Mouse (Mus musculus) CH12.LX (cell line): ENCODE measurements at regions not wholly inside any gene's neighbourhood (a gene's known extent, or its start where the extent isn't known, plus 50 kb on each side); places are given as distances from the start of the nearest gene placed in this dataset.

Source experiments
- DNase-seq: peaks from one replicate; pipeline ENCODE4 v3.0.0-alpha.2; 2013; ENCODE audit errors: extremely low read depth
- H3K27ac ChIP-seq: 2 replicates; pipeline ENCODE4 v1.5.1; 2012; ENCODE audit warnings: low read depth, mild to moderate bottlenecking, control low read depth, moderate library complexity; ENCODE audit not compliant: insufficient read depth
- H3K27me3 ChIP-seq: replicated peaks from 2 replicates; pipeline ENCODE3; 2012; ENCODE audit warnings: inconsistent platforms
- H3K36me3 ChIP-seq, 2 experiments: replicated peaks in 1 of 2; 2 replicates each; pipeline versions ENCODE3 to v1.6.1; 2012; ENCODE audit warnings: inconsistent platforms in 1 of 2, low read length in 1 of 2, mild to moderate bottlenecking in 1 of 2, mixed read lengths in 1 of 2, moderate library complexity in 1 of 2; ENCODE audit not compliant: control insufficient read depth in 1 of 2, insufficient read depth in 1 of 2
- H3K4me1 ChIP-seq, 2 experiments: 2 replicates each; pipeline ENCODE4 v1.6.1; 2012; ENCODE audit warnings: inconsistent platforms in 1 of 2, moderate library complexity in 1 of 2; ENCODE audit not compliant: insufficient read depth in 2 of 2, control insufficient read depth in 1 of 2
- H3K4me2 ChIP-seq: 2 replicates; pipeline ENCODE4 v1.6.1; 2012; ENCODE audit warnings: low read depth, mild to moderate bottlenecking, control low read depth; ENCODE audit not compliant: poor library complexity, insufficient read depth, severe bottlenecking
- H3K4me3 ChIP-seq, 3 experiments: fragments of 150-350 bp in 1 of 3; sonication (generic) in 1 of 3; replicated peaks in 1 of 3; 2 replicates each; pipeline versions ENCODE3 to v1.5.1; 2011 to 2012; ENCODE audit warnings: low read depth in 2 of 3, low read length in 2 of 3, mild to moderate bottlenecking in 2 of 3, moderate library complexity in 2 of 3, control low read depth in 1 of 3, improper control_type of control experiment in 1 of 3, inconsistent platforms in 1 of 3, mixed read lengths in 1 of 3; ENCODE audit not compliant: poor library complexity in 1 of 3
- H3K79me2 ChIP-seq: replicated peaks from 2 replicates; pipeline ENCODE4 v1.6.1; 2012; ENCODE audit warnings: mild to moderate bottlenecking, moderate library complexity; ENCODE audit not compliant: control insufficient read depth, poor library complexity, insufficient read depth, severe bottlenecking; ENCODE audit errors: extremely low read depth
- H3K9ac ChIP-seq: 2 replicates; pipeline ENCODE4 v1.6.1; 2012; ENCODE audit warnings: low read depth, mild to moderate bottlenecking, control low read depth, moderate library complexity; ENCODE audit not compliant: insufficient read depth
- H3K9me3 ChIP-seq: replicated peaks from 2 replicates; pipeline ENCODE3; 2012; ENCODE audit warnings: low read length, inconsistent platforms, mixed read lengths
- BHLHE40 ChIP-seq: IDR thresholded peaks from 2 replicates; pipeline ENCODE4 v1.6.1; 2011; ENCODE audit warnings: mild to moderate bottlenecking, low read depth, low read length, improper control_type of control experiment
- CHD1 ChIP-seq: IDR thresholded peaks from 2 replicates; pipeline ENCODE4 v1.6.1; 2012; ENCODE audit warnings: low read depth, low read length, improper control_type of control experiment, inconsistent platforms
- CHD2 ChIP-seq: IDR thresholded peaks from 2 replicates; pipeline ENCODE4 v1.6.1; 2011; ENCODE audit warnings: low read length, improper control_type of control experiment
- CTCF ChIP-seq, 2 experiments: IDR thresholded peaks in 1 of 2; conservative IDR thresholded peaks in 1 of 2; 2 replicates each; pipeline ENCODE4 v1.5.1; 2011 to 2012; ENCODE audit warnings: low read depth in 2 of 2, low read length in 2 of 2, improper control_type of control experiment in 1 of 2, inconsistent platforms in 1 of 2, mild to moderate bottlenecking in 1 of 2, moderate library complexity in 1 of 2
- E2F4 ChIP-seq: IDR thresholded peaks from 2 replicates; pipeline ENCODE4 v1.6.1; 2011; ENCODE audit warnings: low read depth, low read length, improper control_type of control experiment; ENCODE audit not compliant: insufficient replicate concordance
- ELF1 ChIP-seq: IDR thresholded peaks from 2 replicates; pipeline ENCODE4 v1.6.1; 2014; ENCODE audit warnings: low read depth, mild to moderate bottlenecking, inconsistent platforms, low read length, improper control_type of control experiment
- EP300 ChIP-seq: IDR thresholded peaks from 2 replicates; pipeline ENCODE4 v1.6.1; 2011; ENCODE audit warnings: low read length, improper control_type of control experiment
- ETS1 ChIP-seq: conservative IDR thresholded peaks from 2 replicates; pipeline ENCODE4 v1.6.1; 2012; ENCODE audit warnings: low read depth, mild to moderate bottlenecking, inconsistent platforms, low read length, improper control_type of control experiment, moderate library complexity
- GABPA ChIP-seq: IDR thresholded peaks from 2 replicates; pipeline ENCODE4 v1.6.1; 2012; ENCODE audit warnings: low read depth, low read length, improper control_type of control experiment, inconsistent platforms; ENCODE audit not compliant: insufficient replicate concordance
- HCFC1 ChIP-seq: IDR thresholded peaks from 2 replicates; pipeline ENCODE4 v1.6.1; 2012; ENCODE audit warnings: low read depth, mild to moderate bottlenecking, inconsistent platforms, low read length, improper control_type of control experiment
- IRF4 ChIP-seq: IDR thresholded peaks from 2 replicates; pipeline ENCODE4 v1.6.1; 2014; ENCODE audit warnings: low read depth, mild to moderate bottlenecking, inconsistent platforms, low read length, improper control_type of control experiment
- JUN ChIP-seq: IDR thresholded peaks from 2 replicates; pipeline ENCODE4 v1.6.1; 2011; ENCODE audit warnings: low read depth, mild to moderate bottlenecking, low read length, improper control_type of control experiment, moderate library complexity; ENCODE audit not compliant: insufficient read depth
- JUND ChIP-seq: conservative IDR thresholded peaks from 2 replicates; pipeline ENCODE4 v1.6.1; 2011; ENCODE audit warnings: low read depth, low read length, improper control_type of control experiment
- KAT2A ChIP-seq: IDR thresholded peaks from 2 replicates; pipeline ENCODE4 v1.6.1; 2012; ENCODE audit warnings: low read length, improper control_type of control experiment, inconsistent platforms; ENCODE audit not compliant: insufficient replicate concordance
- MAFK ChIP-seq: IDR thresholded peaks from 2 replicates; pipeline ENCODE4 v1.6.1; 2011; ENCODE audit warnings: low read length, improper control_type of control experiment; ENCODE audit not compliant: insufficient replicate concordance
- MAX ChIP-seq: IDR thresholded peaks from 2 replicates; pipeline ENCODE4 v1.6.1; 2011; ENCODE audit warnings: low read length, improper control_type of control experiment
- MAZ ChIP-seq: IDR thresholded peaks from 2 replicates; pipeline ENCODE4 v1.6.1; 2012; ENCODE audit warnings: low read depth, mild to moderate bottlenecking, inconsistent platforms, low read length, improper control_type of control experiment, moderate library complexity
- MEF2A ChIP-seq: IDR thresholded peaks from 2 replicates; pipeline ENCODE4 v1.6.1; 2014; ENCODE audit warnings: low read depth, mild to moderate bottlenecking, inconsistent platforms, low read length, improper control_type of control experiment, borderline replicate concordance
- MXI1 ChIP-seq: IDR thresholded peaks from 2 replicates; pipeline ENCODE4 v1.6.1; 2011; ENCODE audit warnings: mild to moderate bottlenecking, low read depth, low read length, improper control_type of control experiment
- MYC ChIP-seq: IDR thresholded peaks from 2 replicates; pipeline ENCODE4 v1.6.1; 2011; ENCODE audit warnings: low read depth, mild to moderate bottlenecking, improper control_type of control experiment, low read length
- NELFE ChIP-seq: IDR thresholded peaks from 2 replicates; pipeline ENCODE4 v1.6.1; 2011; ENCODE audit warnings: low read depth, low read length, improper control_type of control experiment
- NRF1 ChIP-seq: IDR thresholded peaks from 2 replicates; pipeline ENCODE4 v1.6.1; 2014; ENCODE audit warnings: low read depth, mild to moderate bottlenecking, inconsistent platforms, low read length, improper control_type of control experiment, moderate library complexity
- PAX5 ChIP-seq: IDR thresholded peaks from 2 replicates; pipeline ENCODE4 v1.6.1; 2012; ENCODE audit warnings: low read length, inconsistent platforms, mixed read lengths
- POLR2A ChIP-seq: IDR thresholded peaks from 2 replicates; pipeline ENCODE4 v1.6.1; 2011; ENCODE audit warnings: low read depth, mild to moderate bottlenecking, improper control_type of control experiment, low read length
- POLR2AphosphoS2 ChIP-seq: IDR thresholded peaks from 2 replicates; pipeline ENCODE4 v1.6.1; 2011; ENCODE audit warnings: low read depth, low read length, improper control_type of control experiment
- RAD21 ChIP-seq: IDR thresholded peaks from 2 replicates; pipeline ENCODE4 v1.6.1; 2011; ENCODE audit warnings: low read depth, mild to moderate bottlenecking, low read length, improper control_type of control experiment, moderate library complexity
- RCOR1 ChIP-seq: conservative IDR thresholded peaks from 2 replicates; pipeline ENCODE4 v1.6.1; 2012; ENCODE audit warnings: low read depth, mild to moderate bottlenecking, inconsistent platforms, low read length, improper control_type of control experiment
- SIN3A ChIP-seq: IDR thresholded peaks from 2 replicates; pipeline ENCODE4 v1.6.1; 2012; ENCODE audit warnings: low read length, improper control_type of control experiment, inconsistent platforms
- SMC3 ChIP-seq: IDR thresholded peaks from 2 replicates; pipeline ENCODE4 v1.6.1; 2011; ENCODE audit warnings: low read depth, low read length, improper control_type of control experiment
- TBP ChIP-seq: conservative IDR thresholded peaks from 2 replicates; pipeline ENCODE4 v1.6.1; 2011; ENCODE audit warnings: low read depth, low read length, improper control_type of control experiment
- TCF12 ChIP-seq: IDR thresholded peaks from 2 replicates; pipeline ENCODE4 v1.6.1; 2014; ENCODE audit warnings: low read depth, mild to moderate bottlenecking, inconsistent platforms, low read length, improper control_type of control experiment
- UBTF ChIP-seq: IDR thresholded peaks from 2 replicates; pipeline ENCODE4 v1.6.1; 2012; ENCODE audit warnings: low read depth, mild to moderate bottlenecking, inconsistent platforms, low read length, improper control_type of control experiment, moderate library complexity
- USF1 ChIP-seq: IDR thresholded peaks from 2 replicates; pipeline ENCODE4 v1.6.1; 2014; ENCODE audit warnings: low read depth, mild to moderate bottlenecking, inconsistent platforms, low read length, improper control_type of control experiment
- USF2 ChIP-seq: conservative IDR thresholded peaks from 2 replicates; pipeline ENCODE4 v1.6.1; 2011; ENCODE audit warnings: low read depth, low read length, improper control_type of control experiment
- ZC3H11A ChIP-seq: IDR thresholded peaks from 2 replicates; pipeline ENCODE4 v1.6.1; 2012; ENCODE audit warnings: low read depth, mild to moderate bottlenecking, inconsistent platforms, low read length, improper control_type of control experiment
- ZKSCAN1 ChIP-seq: IDR thresholded peaks from 2 replicates; pipeline ENCODE4 v1.6.1; 2012; ENCODE audit warnings: low read depth, inconsistent platforms, low read length, improper control_type of control experiment, borderline replicate concordance
- ZMIZ1 ChIP-seq: IDR thresholded peaks from 2 replicates; pipeline ENCODE4 v1.6.1; 2012; ENCODE audit warnings: low read depth, mild to moderate bottlenecking, inconsistent platforms, low read length, improper control_type of control experiment
- ZNF384 ChIP-seq: IDR thresholded peaks from 2 replicates; pipeline ENCODE4 v1.6.1; 2012; ENCODE audit warnings: low read depth, low read length, improper control_type of control experiment, inconsistent platforms
- dilution Hi-C: fragments of 300-500 bp; cut with MboI; formaldehyde crosslinking; loops from 2 replicates; pipeline ENCODE4 v1.14.3; 2020; ENCODE audit warnings: low sequenced_read_pairs; ENCODE audit not compliant: extremely low pct_unique_long_range_greater_than_20kb, extremely low pct_ligation_motif_present
- in situ Hi-C: fragments of 300-500 bp; cut with MboI; formaldehyde crosslinking; loops from 3 replicates; pipeline ENCODE4 v1.14.3; 2019; ENCODE audit warnings: low sequenced_read_pairs, low pct_ligation_motif_present, low pct_unique_long_range_greater_than_20kb, mixed read lengths

GRCm38 (mm10) chr6:16965658-16966057, 67.4 kb upstream of the Tfec start:
- peak; percentile 55 for DNase-seq
- Histone ChIP-seq H3K9me3 (no peaks in the 10 kb centered on the region), H3K36me3 (no peaks in the 10 kb centered on the region), H3K79me2 (no peaks in the 10 kb centered on the region), H3K9ac (no peak overlapping the region), H3K4me3 (no peak overlapping the region), H3K4me1 (peaks cover under 1 to 21% of the 10 kb centered on the region in 2 experiments; a peak in 3 of 4 replicates), H3K27ac (no peak overlapping the region), H3K27me3 (no peaks in the 10 kb centered on the region), H3K4me2 (no peak overlapping the region)
- TF ChIP-seq ZNF384 (peak; percentile 51), POLR2AphosphoS2 (no peak), EP300 (peak; percentile 87), SIN3A (no peak), ZKSCAN1 (no peak), MAX (peak; percentile 65; the same call in 1 of the 2 replicates), MAZ (no peak), NELFE (no peak), CHD2 (0 out of 2 replicates have a peak, but pooled peaks have one; percentile 32), MXI1 (no peak), TCF12 (no peak), NRF1 (no peak), IRF4 (peak; percentile 79), TBP (no peak), ZC3H11A (no peak), USF2 (no peak), CTCF (conservative IDR thresholded peaks at IDR 0.05 in 1 of 2, IDR thresholded peaks at IDR 0.05 in 1 of 2; ENCODE audit: low read depth in 2 of 2, low read length in 2 of 2) (no peak), RCOR1 (0 out of 2 replicates have a peak, but pooled peaks have one; percentile 58), E2F4 (no peak), SMC3 (no peak), JUND (no peak), GABPA (no peak), UBTF (no peak), BHLHE40 (no peak), RAD21 (no peak; the same call in 1 of the 2 replicates), CHD1 (no peak), MEF2A (no peak), ELF1 (no peak), POLR2A (no peak), KAT2A (no peak), MYC (0 out of 2 replicates have a peak, but pooled peaks have one; percentile 28), ETS1 (no peak), HCFC1 (no peak), ZMIZ1 (no peak), PAX5 (no peak), USF1 (no peak; the same call in 1 of the 2 replicates), MAFK (no peak), JUN (0 out of 2 replicates have a peak, but pooled peaks have one; percentile 10)
- dilution Hi-C loops (no loop called here), in situ Hi-C loops (no loop called here)
